19 mouse cellular contexts compared by ENCODE assay signal in the genomic region with DNA sequence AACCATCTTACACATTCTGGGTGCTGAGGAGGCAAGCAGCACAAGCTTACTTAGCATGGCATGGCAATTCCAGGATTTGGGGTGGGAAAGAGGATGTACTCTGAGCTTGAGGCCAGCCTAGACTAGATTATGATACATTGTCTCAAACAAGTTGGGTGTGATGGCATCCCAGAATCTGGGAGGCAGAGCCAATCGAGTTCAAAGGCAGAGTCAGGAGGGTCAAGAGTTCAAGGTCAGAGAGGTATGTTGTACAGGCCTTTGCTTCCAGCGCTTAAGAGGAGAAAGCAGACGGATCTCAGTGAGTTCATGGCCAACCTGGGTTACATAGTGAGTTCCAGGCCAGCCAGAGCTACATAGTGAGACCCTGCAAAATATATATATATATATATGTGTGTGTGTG. TPM values are rescaled to one million over a fixed set of nuclear protein-coding genes. Genes with fewer than 3 reads are reported as not detected.
"Had no signal": no experiment of that assay in that cellular context is flagged by ENCODE, and none has a peak within 500 bp of the region (broad histone marks: within the 10 kb centered on the region; RNA-seq: fewer than 3 reads in every experiment).

No protein-coding gene starts in this region.

- H3K36me3 ChIP-seq: midbrain, embryonic 10.5 days; midbrain, embryonic 12.5 days; neural tube, embryonic 13.5 days; neural tube, embryonic 15.5 days had no signal

- H3K4me2 ChIP-seq: lung, embryonic 14.5 days; midbrain, embryonic 12.5 days; neural tube, embryonic 13.5 days; neural tube, embryonic 15.5 days had no signal

- H3K4me1 ChIP-seq: midbrain, embryonic 10.5 days; midbrain, embryonic 12.5 days; neural tube, embryonic 13.5 days; neural tube, embryonic 15.5 days had no signal

- H3K9ac ChIP-seq: lung, embryonic 14.5 days; midbrain, embryonic 12.5 days; neural tube, embryonic 13.5 days; neural tube, embryonic 15.5 days had no signal

- H3K27me3 ChIP-seq: midbrain, embryonic 12.5 days; neural tube, embryonic 13.5 days; neural tube, embryonic 15.5 days had no signal

- DNase-seq: lung, adult 18-20 months; lung, embryonic 14.5 days; lung, postnatal 10 days; lung, postnatal 4 days; midbrain, embryonic 14.5 days; retina, postnatal 1 day; right cerebral cortex, adult 18-20 months; right cerebral cortex, postnatal 25 days; right cerebral cortex, postnatal 4 days; spleen, adult 18-20 months; thymus, adult 18-20 months; thymus, postnatal 14 days; thymus, postnatal 36 days had no signal

- H3K4me3 ChIP-seq: midbrain, embryonic 10.5 days; midbrain, embryonic 12.5 days; myocyte; neural tube, embryonic 13.5 days; neural tube, embryonic 15.5 days had no signal

- ATAC-seq: midbrain, embryonic 16.5 days had no signal

- H3K9me3 ChIP-seq: midbrain, embryonic 10.5 days; midbrain, embryonic 12.5 days; neural tube, embryonic 13.5 days; neural tube, embryonic 15.5 days had no signal

- H3K27ac ChIP-seq: midbrain, embryonic 10.5 days; midbrain, embryonic 12.5 days; neural tube, embryonic 13.5 days; neural tube, embryonic 15.5 days had no signal

RNA-seq across cellular contexts. Expression of gene Slc26a8, which starts 43.8 kb away (rescaled TPM):
- polyA plus RNA-seq: myocyte had no signal
